Mouse (Mus musculus) kidney, postnatal 25 days (tissue): ENCODE measurements around the gene Slfn4.
"Not testable (repeated sequence)": the region's sequence is repeated elsewhere in the genome, so short reads cannot be mapped to it uniquely, and the experiment has no call there.

Source experiments
- DNase-seq, 2 experiments: peaks; one replicate each; pipeline ENCODE4 v3.0.0; 2021; ENCODE audit warnings: mixed read lengths in 2 of 2

The Slfn4 gene

GRCm38 (mm10) chr11:83174948-83175539, at the start of gene Slfn4:
Gene Slfn4 (plus strand): TSS chr11:83175186.
- no peak for DNase-seq

- not testable (repeated sequence) for DNase-seq
Measured at GRCm38 (mm10) chr11:83125633-83126032, 49.4 kb upstream of the Slfn4 start.

DNA sequence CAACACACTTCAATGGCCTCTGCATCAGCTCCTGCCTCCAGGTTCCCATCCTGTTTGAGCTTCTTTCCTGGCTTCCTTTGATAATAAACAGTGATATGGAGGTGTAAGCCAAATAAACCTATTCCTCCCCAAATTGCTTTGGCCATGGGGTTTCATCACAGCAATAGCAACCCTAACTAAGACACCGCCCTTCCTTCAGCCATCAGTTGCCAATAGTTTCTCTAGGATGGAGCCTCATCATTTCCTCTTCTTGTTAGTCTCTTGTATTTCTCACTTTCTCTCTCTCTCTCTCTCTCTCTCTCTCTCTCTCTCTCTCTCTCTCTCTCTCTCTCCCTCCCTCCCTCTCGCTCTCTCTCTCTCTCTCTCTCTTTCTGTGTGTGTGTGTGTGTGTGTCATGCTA, 37.7 kb upstream of the Slfn4 start:
- DNase-seq = not testable (repeated sequence)

DNA sequence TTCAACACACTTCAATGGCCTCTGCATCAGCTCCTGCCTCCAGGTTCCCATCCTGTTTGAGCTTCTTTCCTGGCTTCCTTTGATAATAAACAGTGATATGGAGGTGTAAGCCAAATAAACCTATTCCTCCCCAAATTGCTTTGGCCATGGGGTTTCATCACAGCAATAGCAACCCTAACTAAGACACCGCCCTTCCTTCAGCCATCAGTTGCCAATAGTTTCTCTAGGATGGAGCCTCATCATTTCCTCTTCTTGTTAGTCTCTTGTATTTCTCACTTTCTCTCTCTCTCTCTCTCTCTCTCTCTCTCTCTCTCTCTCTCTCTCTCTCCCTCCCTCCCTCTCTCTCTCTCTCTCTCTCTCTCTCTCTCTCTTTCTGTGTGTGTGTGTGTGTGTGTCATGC, 26.0 kb upstream of the Slfn4 start:
- not testable (repeated sequence) for DNase-seq

DNA sequence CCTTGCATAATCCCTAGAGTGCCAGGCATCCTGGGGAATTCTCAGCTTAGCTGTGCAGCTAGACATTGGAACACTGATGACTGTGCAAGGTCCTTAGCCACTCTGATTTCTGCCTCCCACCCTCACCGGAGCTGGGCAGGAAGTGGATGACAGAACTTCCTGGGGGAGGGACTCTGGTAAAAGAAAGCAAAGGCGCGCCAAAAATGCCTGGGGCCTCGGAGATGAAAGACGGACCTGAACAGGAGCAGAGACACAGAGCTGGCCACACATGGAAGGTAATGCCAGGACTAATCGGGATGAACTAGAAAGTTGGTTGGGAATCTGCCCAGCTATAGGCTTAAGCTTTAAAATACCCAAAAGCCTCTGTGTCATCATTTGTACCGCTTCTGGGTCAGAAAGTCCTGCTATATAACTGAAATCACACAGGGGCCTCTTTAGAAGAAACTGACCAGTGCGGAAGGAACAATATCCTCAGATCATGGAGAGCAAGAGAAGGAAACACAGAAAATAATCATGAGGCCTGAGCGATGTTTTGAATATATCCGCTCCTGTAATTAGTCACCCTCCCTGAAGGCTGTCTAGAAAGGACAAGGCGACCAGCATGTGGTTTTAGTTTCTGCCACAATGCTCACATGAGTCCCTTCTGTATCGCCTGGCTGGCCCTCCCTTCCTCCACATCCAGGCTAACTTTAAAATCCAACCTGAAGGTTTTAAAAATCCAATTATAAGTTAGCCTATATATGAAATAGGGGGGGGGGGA, 16.3 kb downstream of the Slfn4 start, which contains the start of gene Slfn3:
Slfn3 (plus strand) TSS at position 197 of the 760 bp plus-strand sequence.
- peak; percentile 72 to 73 for DNase-seq

GRCm38 (mm10) chr11:83192001-83192400, 17.0 kb downstream of the Slfn4 start:
- DNase-seq = peak in 1 of 2 experiments; percentile 5

- no peak for DNase-seq
Measured at GRCm38 (mm10) chr11:83205002-83205401, 30.0 kb downstream of the Slfn4 start.

DNA sequence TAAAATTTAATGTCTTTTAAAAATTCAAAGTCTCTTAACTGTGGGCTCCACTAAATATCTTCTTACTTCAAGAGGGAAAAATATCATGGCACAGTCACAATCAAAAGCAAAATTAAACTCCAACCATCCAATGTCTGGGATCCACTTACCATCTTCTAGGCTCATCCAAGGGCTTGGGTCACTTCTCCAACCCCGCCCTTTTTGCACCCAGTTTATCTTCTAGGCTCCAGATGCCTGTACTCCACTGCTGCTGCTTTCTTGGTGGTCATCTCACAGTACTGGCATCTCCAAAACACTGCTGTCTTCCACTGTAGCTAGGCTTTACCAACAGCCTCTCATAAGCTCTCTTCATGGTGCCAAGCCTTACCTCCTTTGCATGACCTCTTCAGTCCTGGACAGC, 41.1 kb downstream of the Slfn4 start:
- DNase-seq = no peak

GRCm38 (mm10) chr11:83221328-83221877, 46.4 kb downstream of the Slfn4 start:
- DNase-seq = no peak

DNA sequence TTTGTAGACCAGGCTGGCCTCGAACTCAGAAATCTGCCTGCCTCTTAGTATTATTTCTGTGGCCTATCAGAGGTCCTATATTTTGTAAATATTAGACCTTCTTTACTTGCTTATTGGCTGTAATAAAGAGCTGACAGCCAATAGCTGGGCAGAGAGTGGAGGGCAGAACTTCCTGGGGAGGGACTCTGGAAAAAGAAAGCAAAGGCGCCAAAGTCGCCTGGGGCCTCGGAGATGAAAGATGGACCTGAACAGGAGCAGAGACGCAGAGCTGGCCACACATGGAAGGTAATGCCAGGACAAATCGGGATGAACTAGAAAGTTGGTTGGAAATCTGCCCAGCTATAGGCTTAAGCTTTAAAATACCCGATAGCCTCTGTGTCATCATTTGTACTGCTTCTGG, 48.4 kb downstream of the Slfn4 start:
- peak in 1 of 2 experiments; percentile 13 for DNase-seq

DNA sequence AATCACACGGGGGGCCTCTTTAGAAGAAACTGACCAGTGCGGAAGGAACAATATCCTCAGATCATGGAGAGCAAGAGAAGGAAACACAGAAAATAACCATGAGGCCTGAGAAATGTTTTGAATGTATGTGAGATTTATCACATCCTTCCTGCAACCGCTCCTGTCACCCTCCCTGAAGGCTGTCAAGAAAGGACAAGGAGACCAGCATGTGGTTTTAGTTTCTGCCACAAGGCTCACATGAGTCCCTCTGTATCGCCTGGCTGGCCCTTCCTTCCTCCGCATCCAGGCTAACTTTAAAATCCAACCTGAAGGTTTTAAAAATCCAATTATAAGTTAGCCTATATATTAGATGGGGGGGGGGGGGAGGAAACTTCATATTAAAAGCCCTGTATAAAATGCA, 48.8 kb downstream of the Slfn4 start:
- not testable (repeated sequence) for DNase-seq

- no peak for DNase-seq
Measured at GRCm38 (mm10) chr11:83224217-83224616, 49.2 kb downstream of the Slfn4 start.

DNA sequence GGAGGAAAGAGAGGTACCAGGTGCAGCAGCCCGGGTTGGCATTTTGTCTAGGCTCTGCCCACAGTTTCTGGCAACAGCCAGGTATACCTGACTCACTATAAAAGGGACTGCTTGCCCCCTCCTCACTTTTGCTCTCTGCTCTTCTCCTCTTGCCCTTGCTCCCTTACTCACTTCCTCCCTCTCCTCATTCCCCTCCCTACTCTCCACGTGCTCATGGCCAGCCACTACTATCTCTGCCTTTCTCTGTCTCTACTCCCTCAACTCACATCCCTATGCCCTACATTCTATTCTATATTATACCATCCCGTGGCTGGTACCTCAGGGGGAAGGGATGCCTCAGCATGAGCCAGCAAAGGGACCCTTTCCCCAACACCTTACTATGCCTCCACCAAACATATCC, 49.8 kb downstream of the Slfn4 start:
- DNase-seq = no peak

- DNase-seq = no peak
Measured at GRCm38 (mm10) chr11:83225371-83225960, 50.5 kb downstream of the Slfn4 start.

DNA sequence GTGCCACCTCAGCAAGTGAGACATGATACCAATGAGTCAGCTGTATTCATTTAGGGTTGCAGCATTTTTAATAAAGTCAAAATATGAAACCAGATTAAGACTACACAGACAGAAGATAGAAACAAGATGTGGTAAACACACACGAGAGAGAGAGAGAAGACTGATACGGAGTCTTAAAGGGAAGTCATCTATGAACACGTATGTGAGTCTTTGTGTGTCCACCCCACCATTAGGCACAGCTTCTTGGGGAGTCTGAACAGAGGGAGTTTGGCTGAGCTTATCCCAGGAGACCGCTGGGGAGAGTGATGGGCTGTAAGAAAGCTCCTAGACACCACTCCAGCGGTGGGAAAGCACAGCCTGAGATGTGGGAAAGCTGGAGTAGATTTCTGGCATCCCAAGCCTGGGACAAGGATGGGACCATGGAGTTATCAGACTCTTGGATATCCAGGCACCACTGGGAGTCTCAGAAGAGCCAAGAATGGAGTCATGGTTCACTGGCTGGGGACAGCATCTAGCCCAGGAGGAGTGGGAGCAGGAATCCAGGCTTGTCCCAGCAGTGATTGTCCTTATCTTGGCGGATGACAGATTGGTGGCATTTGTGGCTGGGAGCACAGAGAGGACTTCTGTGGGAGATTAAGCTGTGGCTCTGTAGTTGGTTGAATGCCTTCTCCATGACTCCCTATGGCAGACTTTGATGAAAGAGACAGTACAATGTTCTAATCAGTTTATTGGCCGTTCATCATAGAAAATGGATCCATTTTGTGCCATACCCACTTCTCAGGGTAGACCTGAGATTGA, 53.1 kb downstream of the Slfn4 start:
- no peak for DNase-seq

GRCm38 (mm10) chr11:83230966-83231365, 56.0 kb downstream of the Slfn4 start:
- peak in 1 of 2 experiments; percentile 16 for DNase-seq

DNA sequence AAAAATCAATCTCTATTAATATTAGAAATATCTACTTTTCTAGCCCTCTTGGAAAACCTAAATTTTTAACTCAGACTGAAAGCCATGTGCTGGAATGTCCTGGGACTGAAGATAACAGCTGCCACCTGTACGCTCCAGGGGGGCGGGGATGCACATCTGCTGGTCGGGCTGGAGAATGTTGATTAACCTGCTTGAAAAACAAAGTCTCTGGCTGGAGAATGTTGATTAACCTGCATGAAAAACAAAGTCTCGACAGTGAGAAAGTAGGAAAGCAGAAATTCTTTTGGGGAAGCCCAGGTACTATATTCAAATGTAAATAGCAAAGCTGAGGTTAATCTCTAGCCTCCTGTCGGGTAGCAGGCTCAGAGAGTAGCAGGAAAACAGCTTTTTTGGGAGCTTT, 58.6 kb downstream of the Slfn4 start:
- DNase-seq = not testable (repeated sequence)

DNA sequence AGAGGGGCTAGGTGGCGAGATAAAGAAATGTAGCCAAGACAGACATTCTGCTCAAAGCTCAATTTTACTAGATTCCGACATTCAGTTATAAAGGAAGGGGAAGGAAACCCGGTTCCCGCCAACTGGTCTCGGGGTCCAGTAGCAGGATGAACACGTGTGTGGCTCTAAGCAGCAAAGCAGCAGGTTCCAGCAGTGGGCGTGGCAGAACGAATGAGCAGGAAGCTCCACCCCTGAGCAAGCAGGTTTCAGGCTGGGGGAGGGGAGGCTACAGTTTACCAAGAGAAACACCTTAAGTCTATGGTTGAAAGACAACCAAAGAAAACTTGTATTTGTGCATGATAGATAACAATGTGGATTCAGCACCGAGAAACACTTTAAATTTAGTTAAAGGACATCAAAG, 62.4 kb downstream of the Slfn4 start:
- DNase-seq = not testable (repeated sequence)

DNA sequence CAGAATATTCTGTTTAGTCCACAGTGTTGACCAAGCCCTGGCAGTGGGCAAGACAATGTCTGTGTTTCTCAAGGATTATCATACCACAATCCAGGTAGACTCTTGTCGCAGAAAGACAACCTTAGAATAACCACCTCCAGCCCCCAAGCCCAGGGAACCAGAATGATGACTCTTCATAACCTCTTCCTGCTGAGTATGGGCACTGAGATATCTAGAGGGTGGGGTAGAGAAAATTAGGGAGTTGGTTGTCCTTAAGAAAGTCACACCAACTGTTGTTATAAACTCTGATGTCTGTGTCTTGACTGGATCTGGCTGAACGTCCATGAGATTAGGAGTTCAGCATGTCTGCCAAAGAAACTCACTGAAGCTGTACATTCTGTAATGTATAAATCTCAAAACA, 63.4 kb downstream of the Slfn4 start:
- no peak for DNase-seq

GRCm38 (mm10) chr11:83239811-83240210, 64.8 kb downstream of the Slfn4 start:
- DNase-seq = no peak
